18 mouse cellular contexts compared by ENCODE assay signal in genomic region chr17:80097221-80097620, GRCm38 (mm10). TPM values are rescaled to one million over a fixed set of nuclear protein-coding genes. Genes with fewer than 3 reads are reported as not detected.
A peak's percentile ranks its signal among the peaks of the same experiment; 100 is the strongest.
DNase-seq lines count a peak whose midpoint lies in the region; ATAC-seq and TF ChIP-seq lines count a peak whose summit lies in the region.
"Had no signal": no experiment of that assay in that cellular context is flagged by ENCODE, and none has a peak within 500 bp of the region (broad histone marks: within the 10 kb centered on the region; RNA-seq: fewer than 3 reads in every experiment).

No protein-coding gene starts in this region.

- peaks cover 19% of the 10 kb centered on the region for H3K4me1 ChIP-seq in hindbrain, embryonic 10.5 days (replicated peaks)
- H3K4me1 ChIP-seq in hindbrain, embryonic 13.5 days (replicated peaks), result peaks cover 19% of the 10 kb centered on the region
- peaks cover 20% of the 10 kb centered on the region for H3K4me1 ChIP-seq in midbrain, embryonic 15.5 days
- peaks cover 17% of the 10 kb centered on the region for H3K4me1 ChIP-seq in limb, embryonic 10.5 days

- H3K27me3 ChIP-seq in hindbrain, embryonic 10.5 days (ENCODE audit: insufficient read depth, poor library complexity, severe bottlenecking), result peaks cover 3% of the 10 kb centered on the region
- H3K27me3 ChIP-seq in hindbrain, embryonic 13.5 days, result no peaks in the 10 kb centered on the region
- H3K27me3 ChIP-seq in midbrain, embryonic 15.5 days (replicated peaks), result no peaks in the 10 kb centered on the region
- no peaks in the 10 kb centered on the region for H3K27me3 ChIP-seq in limb, embryonic 10.5 days (ENCODE audit: low read depth, poor library complexity, severe bottlenecking)
- H3K27me3 ChIP-seq: forebrain, embryonic 15.5 days; intestine, embryonic 15.5 days; limb, embryonic 15.5 days had no signal

- TF ChIP-seq POLR2A in brain, embryonic 14.5 days (IDR thresholded peaks at IDR 0.05; ENCODE audit: borderline replicate concordance, extremely low read depth, insufficient read depth, insufficient read length, poor library complexity, severe bottlenecking), result no peak

- no peak overlapping the region for H3K4me3 ChIP-seq in hindbrain, embryonic 10.5 days
- H3K4me3 ChIP-seq in hindbrain, embryonic 13.5 days, result no peak overlapping the region
- no peak overlapping the region for H3K4me3 ChIP-seq in midbrain, embryonic 15.5 days
- no peak overlapping the region for H3K4me3 ChIP-seq in limb, embryonic 10.5 days
- H3K4me3 ChIP-seq: forebrain, embryonic 15.5 days; intestine, embryonic 15.5 days; limb, embryonic 15.5 days had no signal

- H3K27ac ChIP-seq in hindbrain, embryonic 10.5 days, result no peak overlapping the region
- H3K27ac ChIP-seq in hindbrain, embryonic 13.5 days, result no peak overlapping the region
- H3K27ac ChIP-seq in midbrain, embryonic 15.5 days, result no peak overlapping the region
- no peak overlapping the region for H3K27ac ChIP-seq in limb, embryonic 10.5 days
- H3K27ac ChIP-seq: forebrain, embryonic 15.5 days; intestine, embryonic 15.5 days; limb, embryonic 15.5 days had no signal

- ATAC-seq in hindbrain, embryonic 13.5 days (ENCODE audit: low FRiP score), result no peak
- peak; percentile 54 for ATAC-seq in midbrain, embryonic 15.5 days (replicated peaks)
- ATAC-seq: forebrain, embryonic 15.5 days had no signal

- no peaks in the 10 kb centered on the region for H3K9me3 ChIP-seq in hindbrain, embryonic 10.5 days
- H3K9me3 ChIP-seq in hindbrain, embryonic 13.5 days, result no peaks in the 10 kb centered on the region
- no peaks in the 10 kb centered on the region for H3K9me3 ChIP-seq in midbrain, embryonic 15.5 days
- no peaks in the 10 kb centered on the region for H3K9me3 ChIP-seq in limb, embryonic 10.5 days (replicated peaks)
- H3K9me3 ChIP-seq: forebrain, embryonic 15.5 days; G1E; intestine, embryonic 15.5 days; limb, embryonic 15.5 days had no signal

- H3K4me2 ChIP-seq in hindbrain, embryonic 13.5 days, result no peak overlapping the region
- no peak overlapping the region for H3K4me2 ChIP-seq in midbrain, embryonic 15.5 days
- H3K4me2 ChIP-seq: forebrain, embryonic 15.5 days; heart, embryonic 11.5 days; intestine, embryonic 15.5 days; limb, embryonic 15.5 days had no signal

- 40% methylated on average over 2 of the region's 2 CpGs for WGBS in hindbrain, embryonic 10.5 days
- 12% methylated on average over 2 of the region's 2 CpGs for WGBS in hindbrain, embryonic 13.5 days
- 21% methylated on average over 2 of the region's 2 CpGs for WGBS in midbrain, embryonic 15.5 days
- 80% methylated on average over 2 of the region's 2 CpGs for WGBS in limb, embryonic 10.5 days

- no peak overlapping the region for H3K9ac ChIP-seq in hindbrain, embryonic 13.5 days
- no peak overlapping the region for H3K9ac ChIP-seq in midbrain, embryonic 15.5 days
- H3K9ac ChIP-seq: forebrain, embryonic 15.5 days; intestine, embryonic 15.5 days; limb, embryonic 15.5 days had no signal

- TF ChIP-seq CTCF in brain, embryonic 14.5 days (IDR thresholded peaks at IDR 0.05; ENCODE audit: borderline replicate concordance, extremely low read depth, insufficient read depth, insufficient read length), result no peak

- peak; percentile 19 for DNase-seq in hindbrain, embryonic 10.5 days (ENCODE audit: low spot score)
- peak; percentile 26 for DNase-seq in R1 (ENCODE audit: low read depth, low spot score)
- peak; percentile 61 for DNase-seq in brain, embryonic 14.5 days (ENCODE audit: low read depth)
- DNase-seq in limb, embryonic 10.5 days (ENCODE audit: low spot score), result no peak
- DNase-seq in spleen, postnatal 14 days (ENCODE audit: low spot score in 2 of 2), result no peak
- DNase-seq: adrenal gland, adult 2 months; cerebellum, adult 9-11 months; gastrocnemius, postnatal 14 days; kidney, postnatal 10 days; lung, adult 2 months; right cerebral cortex, postnatal 14 days had no signal

- H3K36me3 ChIP-seq in hindbrain, embryonic 10.5 days, result no peaks in the 10 kb centered on the region
- H3K36me3 ChIP-seq in hindbrain, embryonic 13.5 days, result no peaks in the 10 kb centered on the region
- no peaks in the 10 kb centered on the region for H3K36me3 ChIP-seq in midbrain, embryonic 15.5 days (replicated peaks)
- H3K36me3 ChIP-seq in limb, embryonic 10.5 days, result no peaks in the 10 kb centered on the region
- H3K36me3 ChIP-seq: forebrain, embryonic 15.5 days; G1E; intestine, embryonic 15.5 days; limb, embryonic 15.5 days had no signal

RNA-seq across cellular contexts. Expression of gene Galm, which starts 30.1 kb away (rescaled TPM):
- 8.4 and 10.2 TPM in 2 replicates for polyA plus RNA-seq in hindbrain, embryonic 10.5 days (2016; fragmentation: Nextera tagmentation; extraction: Ambion mirVana)
- 2.0 and 2.4 TPM in 2 replicates for polyA plus RNA-seq in hindbrain, embryonic 13.5 days (2015; fragmentation: Nextera tagmentation; extraction: Ambion mirVana)
- 2.3 and 2.4 TPM in 2 replicates for polyA plus RNA-seq in brain, embryonic 14.5 days (2012; rRNA removed)
- polyA plus RNA-seq in midbrain, embryonic 15.5 days (2015; fragmentation: Nextera tagmentation; extraction: Ambion mirVana), result 1.5 and 2.0 TPM in 2 replicates
- 11.5 and 12.8 TPM in 2 replicates for polyA plus RNA-seq in limb, embryonic 10.5 days (2016; fragmentation: Nextera tagmentation; extraction: Ambion mirVana)
- polyA plus RNA-seq: G1E had no signal

RNA-seq across cellular contexts. Expression of gene Hnrnpll, which starts 35.1 kb away (rescaled TPM):
- 85.6 and 92.4 TPM in 2 replicates for polyA plus RNA-seq in hindbrain, embryonic 10.5 days (2016; fragmentation: Nextera tagmentation; extraction: Ambion mirVana)
- polyA plus RNA-seq in hindbrain, embryonic 13.5 days (2015; fragmentation: Nextera tagmentation; extraction: Ambion mirVana), result 60.4 and 64.1 TPM in 2 replicates
- polyA plus RNA-seq in brain, embryonic 14.5 days (2012; rRNA removed), result 81.9 and 85.7 TPM in 2 replicates
- 63.7 and 65.5 TPM in 2 replicates for polyA plus RNA-seq in midbrain, embryonic 15.5 days (2015; fragmentation: Nextera tagmentation; extraction: Ambion mirVana)
- 99.2 and 100.0 TPM in 2 replicates for polyA plus RNA-seq in limb, embryonic 10.5 days (2016; fragmentation: Nextera tagmentation; extraction: Ambion mirVana)

Comparison
In these comparisons a context has a peak if more than half of its experiments do, and no peak if none do; other contexts are left out.
1. DNase-seq: peak in hindbrain, embryonic 10.5 days (single experiment), R1 (single experiment) and brain, embryonic 14.5 days (single experiment); none in limb, embryonic 10.5 days (single experiment) and spleen, postnatal 14 days (0 of 2).